Mouse (Mus musculus) forebrain, embryonic 16.5 days (tissue): ENCODE data around the gene Oit1. TPM values are rescaled to one million over a fixed set of nuclear protein-coding genes. Genes with fewer than 3 reads are reported as not detected.

Experiments used
- ATAC-seq: fragments of 200-750 bp; cut with Nextera tagmentation; 2 replicates; pipeline ENCODE4 v1.8.0; 2017; ENCODE audit warnings: mild to moderate bottlenecking, moderate library complexity
- H3K27ac ChIP-seq: fragments of 300-500 bp; sonication (generic); 2 replicates; pipeline ENCODE4 v1.5.1; 2014; ENCODE audit warnings: low read length, control low read depth
- H3K27me3 ChIP-seq: fragments of 300-500 bp; sonication (generic); replicated peaks from 2 replicates; pipeline ENCODE4 v1.6.1; 2014; ENCODE audit warnings: low read length; ENCODE audit not compliant: control insufficient read depth, insufficient read depth
- H3K36me3 ChIP-seq: fragments of 300-500 bp; sonication (generic); 2 replicates; pipeline ENCODE4 v1.6.1; 2014; ENCODE audit not compliant: control insufficient read depth, insufficient read depth
- H3K4me1 ChIP-seq: fragments of 300-500 bp; sonication (generic); replicated peaks from 2 replicates; pipeline ENCODE4 v1.6.1; 2014; ENCODE audit warnings: low read length; ENCODE audit not compliant: control insufficient read depth, insufficient read depth
- H3K4me2 ChIP-seq: fragments of 300-500 bp; sonication (generic); 2 replicates; pipeline ENCODE4 v1.6.1; 2014; ENCODE audit warnings: mild to moderate bottlenecking, low read length, control low read depth
- H3K4me3 ChIP-seq: fragments of 300-500 bp; sonication (generic); replicated peaks from 2 replicates; pipeline ENCODE4 v1.5.1; 2014; ENCODE audit warnings: mild to moderate bottlenecking, low read length, control low read depth
- H3K9ac ChIP-seq: fragments of 300-500 bp; sonication (generic); replicated peaks from 2 replicates; pipeline ENCODE4 v1.6.1; 2014; ENCODE audit warnings: low read depth, low read length, control low read depth
- H3K9me3 ChIP-seq: fragments of 300-500 bp; sonication (generic); 2 replicates; pipeline ENCODE4 v1.6.1; 2016; ENCODE audit warnings: low read length; ENCODE audit not compliant: control insufficient read depth
- WGBS: fragments of 180-500 bp; shearing (Covaris S2); extraction: QIAGEN DNeasy Blood & Tissue Kit; methylation state at CpG from one replicate; pipeline ENCODE4 v1.1.7; 2014; 5-methylcytosine and 5-hydroxymethylcytosine counted together
- polyA plus RNA-seq: library from polyadenylated mRNA; unstranded; fragments of >200 nt; fragmentation: Nextera tagmentation; extraction: Ambion mirVana; gene quantifications from 2 replicates; pipeline ENCODE4 v1.2.1, GENCODE M21; 2015

The Oit1 gene
- polyA plus RNA-seq, 1 experiment from 2014 or later: not detected

GRCm38 (mm10) chr14:8345566-8345965, 33.0 kb downstream of the Oit1 start:
- no peaks in the 10 kb centered on the region for H3K9me3 ChIP-seq
- no peaks in the 10 kb centered on the region for H3K27me3 ChIP-seq
- no peak for ATAC-seq
- H3K36me3 ChIP-seq: no peaks in the 10 kb centered on the region
- 62% methylated on average over 4 of the region's 4 CpGs for WGBS
- H3K27ac ChIP-seq: no peak overlapping the region
- no peak overlapping the region for H3K4me2 ChIP-seq
- H3K4me3 ChIP-seq: no peak overlapping the region
- H3K9ac ChIP-seq: no peak overlapping the region
- no peaks in the 10 kb centered on the region for H3K4me1 ChIP-seq

GRCm38 (mm10) chr14:8342509-8343106, 35.9 kb downstream of the Oit1 start:
- H3K4me2 ChIP-seq: no peak overlapping the region
- H3K27ac ChIP-seq: no peak overlapping the region
- no peaks in the 10 kb centered on the region for H3K27me3 ChIP-seq
- WGBS: 64% methylated on average over 4 of the region's 5 CpGs
- no peaks in the 10 kb centered on the region for H3K9me3 ChIP-seq
- peak; percentile 26; the same call in 1 of the 2 replicates for ATAC-seq
- no peak overlapping the region for H3K9ac ChIP-seq
- no peaks in the 10 kb centered on the region for H3K36me3 ChIP-seq
- no peaks in the 10 kb centered on the region for H3K4me1 ChIP-seq
- H3K4me3 ChIP-seq: no peak overlapping the region

- H3K27me3 ChIP-seq: no peaks in the 10 kb centered on the region
- no peaks in the 10 kb centered on the region for H3K4me1 ChIP-seq
- no peak overlapping the region for H3K4me2 ChIP-seq
- H3K36me3 ChIP-seq: no peaks in the 10 kb centered on the region
- H3K9me3 ChIP-seq: no peaks in the 10 kb centered on the region
- H3K27ac ChIP-seq: no peak overlapping the region
- 55% methylated on average over 4 of the region's 4 CpGs for WGBS
- no peak for ATAC-seq
- no peak overlapping the region for H3K4me3 ChIP-seq
- H3K9ac ChIP-seq: no peak overlapping the region
Measured at GRCm38 (mm10) chr14:8340226-8340625, 38.3 kb downstream of the Oit1 start.

- Histone ChIP-seq H3K9me3 (no peaks in the 10 kb centered on the region), H3K4me2 (no peak overlapping the region), H3K27me3 (no peaks in the 10 kb centered on the region), H3K4me1 (peaks cover 8% of the 10 kb centered on the region), H3K36me3 (no peaks in the 10 kb centered on the region), H3K4me3 (no peak overlapping the region), H3K9ac (no peak overlapping the region), H3K27ac (no peak overlapping the region)
- WGBS: 44% methylated on average over 10 of the region's 10 CpGs
- peak; percentile 21; the same call in 1 of the 2 replicates for ATAC-seq
Measured at GRCm38 (mm10) chr14:8335947-8336346, 42.6 kb downstream of the Oit1 start.

- peaks cover 14% of the 10 kb centered on the region for H3K4me1 ChIP-seq
- H3K9me3 ChIP-seq: no peaks in the 10 kb centered on the region
- H3K27me3 ChIP-seq: no peaks in the 10 kb centered on the region
- no peak overlapping the region for H3K27ac ChIP-seq
- ATAC-seq: no peak
- WGBS: 76% methylated on average over 3 of the region's 3 CpGs
- H3K4me2 ChIP-seq: no peak overlapping the region
- H3K36me3 ChIP-seq: no peaks in the 10 kb centered on the region
- H3K9ac ChIP-seq: no peak overlapping the region
- H3K4me3 ChIP-seq: no peak overlapping the region
Measured at GRCm38 (mm10) chr14:8334511-8334910, 44.0 kb downstream of the Oit1 start.

- WGBS: 88% methylated on average over 11 of the region's 11 CpGs
- no peaks in the 10 kb centered on the region for H3K36me3 ChIP-seq
- no peak overlapping the region for H3K4me3 ChIP-seq
- ATAC-seq: no peak
- H3K4me1 ChIP-seq: peaks cover 16% of the 10 kb centered on the region
- no peaks in the 10 kb centered on the region for H3K27me3 ChIP-seq
- H3K4me2 ChIP-seq: no peak overlapping the region
- H3K9me3 ChIP-seq: no peaks in the 10 kb centered on the region
- H3K9ac ChIP-seq: no peak overlapping the region
- no peak overlapping the region for H3K27ac ChIP-seq
Measured at GRCm38 (mm10) chr14:8332314-8333252, 46.0 kb downstream of the Oit1 start.

- Histone ChIP-seq H3K9ac (no peak overlapping the region), H3K36me3 (no peaks in the 10 kb centered on the region), H3K4me1 (peaks cover 16% of the 10 kb centered on the region), H3K27ac (no peak overlapping the region), H3K4me2 (no peak overlapping the region), H3K9me3 (no peaks in the 10 kb centered on the region), H3K4me3 (no peak overlapping the region), H3K27me3 (no peaks in the 10 kb centered on the region)
- peak; percentile 41 for ATAC-seq
- WGBS: 46% methylated on average over 14 of the region's 14 CpGs
Measured at GRCm38 (mm10) chr14:8331307-8331905, 47.1 kb downstream of the Oit1 start.

GRCm38 (mm10) chr14:8330390-8330789, 48.2 kb downstream of the Oit1 start:
- WGBS: 40% methylated on average over 6 of the region's 6 CpGs
- H3K27ac ChIP-seq: no peak overlapping the region

GRCm38 (mm10) chr14:8329552-8329951, 49.0 kb downstream of the Oit1 start:
- peak overlapping the region; percentile 14; the same call in 1 of the 2 replicates for H3K27ac ChIP-seq
- no peaks in the 10 kb centered on the region for H3K36me3 ChIP-seq
- no peaks in the 10 kb centered on the region for H3K9me3 ChIP-seq
- ATAC-seq: peak; percentile 72
- WGBS: 8% methylated on average over 4 of the region's 4 CpGs
- H3K27me3 ChIP-seq: no peaks in the 10 kb centered on the region
- H3K9ac ChIP-seq: no peak overlapping the region
- no peak overlapping the region for H3K4me3 ChIP-seq
- H3K4me2 ChIP-seq: no peak overlapping the region
- H3K4me1 ChIP-seq: peaks cover 16% of the 10 kb centered on the region

More at GRCm38 (mm10) chr14:8330390-8330789, 48.2 kb downstream of the Oit1 start:
- Histone ChIP-seq H3K4me2 (no peak overlapping the region), H3K36me3 (no peaks in the 10 kb centered on the region), H3K9ac (no peak overlapping the region), H3K27me3 (no peaks in the 10 kb centered on the region), H3K9me3 (no peaks in the 10 kb centered on the region), H3K4me3 (no peak overlapping the region), H3K4me1 (peaks cover 16% of the 10 kb centered on the region)
- ATAC-seq: no peak
